Mouse (Mus musculus): ENCODE measurements around the gene Fscn1. TPM values are rescaled to one million over a fixed set of nuclear protein-coding genes. Genes with fewer than 3 reads are reported as not detected.

The Fscn1 gene
- 0.16 and 1.3 TPM in 2 replicates for total RNA-seq (2023)

GRCm38 (mm10) chr5:142959576-142960556, at the start of gene Fscn1:
Gene Fscn1, plus strand, starts transcription at chr5:142960343.

Other genes starting within 250 kb of the Fscn1 start
- 166 and 238 TPM in 2 replicates for gene Tnrc18, start 142.7 kb upstream of the Fscn1 start, total RNA-seq (2023)
- 6.7 and 10.4 TPM in 2 replicates for gene Fbxl18, start 64.9 kb upstream of the Fscn1 start, total RNA-seq (2023)
- 16,220 and 16,322 TPM in 2 replicates for gene Actb, start 53.6 kb upstream of the Fscn1 start, total RNA-seq (2023)
- 55.9 and 81.8 TPM in 2 replicates for gene Rnf216, start 152.7 kb downstream of the Fscn1 start, total RNA-seq (2023)
- gene Olfr718-ps1, start 187.2 kb downstream of the Fscn1 start, total RNA-seq (2023), result 0.11 and 0.16 TPM in 2 replicates
- 3.9 and 5.2 TPM in 2 replicates for gene Rbak, start 220.4 kb downstream of the Fscn1 start, total RNA-seq (2023)
- not detected in 2 replicates for gene Spdye4b, start 220.7 kb downstream of the Fscn1 start, total RNA-seq (2023)

Measured in neutrophil, adult 65 days (primary cell).